Mouse (Mus musculus) forebrain, embryonic 15.5 days (tissue): Measurements from ENCODE around the gene Lgals2. TPM values are rescaled to one million over a fixed set of nuclear protein-coding genes. Genes with fewer than 3 reads are reported as not detected.

Experiments used
- ATAC-seq: fragments of 200-750 bp; cut with Nextera tagmentation; replicated peaks from 2 replicates; pipeline ENCODE4 v1.8.0; 2017; ENCODE audit warnings: mild to moderate bottlenecking, moderate TSS enrichment, moderate library complexity
- H3K27ac ChIP-seq: fragments of 300-500 bp; sonication (generic); replicated peaks from 2 replicates; pipeline ENCODE4 v1.5.1; 2015; ENCODE audit warnings: mild to moderate bottlenecking, inconsistent platforms
- H3K27me3 ChIP-seq: fragments of 300-500 bp; sonication (generic); 2 replicates; pipeline ENCODE4 v1.6.1; 2015; ENCODE audit warnings: inconsistent platforms
- H3K36me3 ChIP-seq: fragments of 300-500 bp; sonication (generic); 2 replicates; pipeline ENCODE4 v1.6.1; 2015; ENCODE audit warnings: mild to moderate bottlenecking, inconsistent platforms
- H3K4me1 ChIP-seq: fragments of 300-500 bp; sonication (generic); 2 replicates; pipeline ENCODE4 v1.6.1; 2015; ENCODE audit warnings: inconsistent platforms
- H3K4me2 ChIP-seq: fragments of 300-500 bp; sonication (generic); replicated peaks from 2 replicates; pipeline ENCODE4 v1.6.1; 2015; ENCODE audit warnings: mild to moderate bottlenecking, inconsistent platforms
- H3K4me3 ChIP-seq: fragments of 300-500 bp; sonication (generic); 2 replicates; pipeline ENCODE4 v1.5.1; 2015; ENCODE audit warnings: mild to moderate bottlenecking, inconsistent platforms
- H3K9ac ChIP-seq: fragments of 300-500 bp; sonication (generic); replicated peaks from 2 replicates; pipeline ENCODE4 v1.6.1; 2015; ENCODE audit warnings: mild to moderate bottlenecking, inconsistent platforms
- H3K9me3 ChIP-seq: fragments of 300-500 bp; sonication (generic); 2 replicates; pipeline ENCODE4 v1.6.1; 2016; ENCODE audit warnings: inconsistent platforms
- WGBS: fragments of 180-500 bp; shearing (Covaris S2); methylation state at CpG from one replicate; pipeline ENCODE4 v1.1.7; 2015; ENCODE audit warnings: mixed read lengths; 5-methylcytosine and 5-hydroxymethylcytosine counted together
- polyA plus RNA-seq: library from polyadenylated mRNA; unstranded; fragments of >200 nt; fragmentation: Nextera tagmentation; extraction: Ambion mirVana; gene quantifications from 2 replicates; pipeline ENCODE4 v1.2.1, GENCODE M21; 2015

Lgals2 gene
- polyA plus RNA-seq: not detected in 2 replicates

- no peak within 1 kb of the TSS for H3K4me3 ChIP-seq
- WGBS: 82% methylated on average over 8 of the region's 8 CpGs
- H3K4me2 ChIP-seq: no peak within 1 kb of the TSS
- H3K4me1 ChIP-seq: no peaks in the 10 kb centered on the region
- H3K9me3 ChIP-seq: no peaks in the 10 kb centered on the region
- no peak for ATAC-seq
- no peaks in the 10 kb centered on the region for H3K36me3 ChIP-seq
- no peak within 1 kb of the TSS for H3K9ac ChIP-seq
- no peak within 1 kb of the TSS for H3K27ac ChIP-seq
- no peaks in the 10 kb centered on the region for H3K27me3 ChIP-seq
These were observed at the start of gene Lgals2 for GRCm38 (mm10) chr15:78855303-78855965. Gene Lgals2, minus strand, starts transcription at chr15:78855529.

DNA sequence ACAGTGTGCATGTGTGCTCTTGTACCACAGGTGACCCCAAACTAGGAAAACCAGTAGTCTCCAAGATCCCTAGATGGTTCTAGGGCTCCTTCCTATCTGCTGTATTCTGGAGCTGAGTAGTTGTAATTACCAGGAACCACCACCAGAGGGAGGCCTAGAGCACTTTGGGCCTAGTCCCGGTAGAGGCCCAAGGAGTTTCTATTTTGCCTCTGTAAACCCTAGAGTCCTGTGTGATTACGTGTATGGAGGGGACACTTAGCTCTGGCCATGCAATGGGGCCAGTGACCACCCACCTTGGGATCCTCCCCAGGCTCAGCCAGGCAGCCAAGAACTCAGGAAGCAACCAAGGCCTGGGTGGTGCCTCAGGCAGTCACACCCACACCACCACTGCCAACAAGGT lies 47.9 kb upstream of the Lgals2 start:
- Histone ChIP-seq H3K9ac (no peak overlapping the region), H3K27ac (no peak overlapping the region), H3K9me3 (no peaks in the 10 kb centered on the region), H3K4me1 (peaks cover 15% of the 10 kb centered on the region), H3K4me2 (no peak overlapping the region), H3K36me3 (no peaks in the 10 kb centered on the region), H3K27me3 (no peaks in the 10 kb centered on the region; the same call in 1 of the 2 replicates), H3K4me3 (no peak overlapping the region)
- WGBS: 2% methylated on average over 2 of the region's 2 CpGs
- ATAC-seq: peak; percentile 15; the same call in 1 of the 2 replicates

DNA sequence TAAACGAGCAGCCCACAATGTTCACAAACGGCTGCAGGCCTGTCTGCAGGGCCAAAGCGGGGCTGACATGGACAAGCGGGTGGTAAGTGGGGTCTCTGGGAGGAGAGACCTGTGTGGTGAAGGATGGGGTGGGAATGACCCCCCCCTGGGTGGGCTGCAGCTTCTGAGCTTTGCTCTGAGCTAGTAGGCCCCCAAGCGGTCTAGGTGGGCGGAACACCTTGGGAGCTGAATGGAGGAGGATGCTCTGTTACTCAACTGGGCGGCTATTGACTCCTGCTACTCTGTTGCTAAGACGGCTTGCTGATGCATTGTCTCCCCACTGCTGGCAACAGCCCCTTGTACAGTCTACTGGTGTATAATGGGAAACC lies 46.1 kb upstream of the Lgals2 start:
- Histone ChIP-seq H3K4me2 (no peak overlapping the region), H3K27me3 (no peaks in the 10 kb centered on the region; the same call in 1 of the 2 replicates), H3K4me3 (no peak overlapping the region), H3K27ac (no peak overlapping the region), H3K36me3 (no peaks in the 10 kb centered on the region), H3K9ac (no peak overlapping the region), H3K4me1 (peaks cover 15% of the 10 kb centered on the region), H3K9me3 (no peaks in the 10 kb centered on the region)
- ATAC-seq: no peak
- 34% methylated on average over 8 of the region's 8 CpGs for WGBS

- no peak for ATAC-seq
- Histone ChIP-seq H3K27ac (no peak overlapping the region), H3K4me1 (peaks cover 15% of the 10 kb centered on the region), H3K4me3 (peak overlapping the region; percentile 54), H3K27me3 (no peaks in the 10 kb centered on the region; the same call in 1 of the 2 replicates), H3K9ac (0 out of 2 replicates have a peak overlapping the region, but pooled peaks have one; percentile 17), H3K36me3 (no peaks in the 10 kb centered on the region), H3K9me3 (no peaks in the 10 kb centered on the region), H3K4me2 (peak overlapping the region; percentile 97)
- WGBS: 27% methylated on average over 18 of the region's 18 CpGs
These were observed 45.5 kb upstream of the Lgals2 start for GRCm38 (mm10) chr15:78900585-78901421.

DNA sequence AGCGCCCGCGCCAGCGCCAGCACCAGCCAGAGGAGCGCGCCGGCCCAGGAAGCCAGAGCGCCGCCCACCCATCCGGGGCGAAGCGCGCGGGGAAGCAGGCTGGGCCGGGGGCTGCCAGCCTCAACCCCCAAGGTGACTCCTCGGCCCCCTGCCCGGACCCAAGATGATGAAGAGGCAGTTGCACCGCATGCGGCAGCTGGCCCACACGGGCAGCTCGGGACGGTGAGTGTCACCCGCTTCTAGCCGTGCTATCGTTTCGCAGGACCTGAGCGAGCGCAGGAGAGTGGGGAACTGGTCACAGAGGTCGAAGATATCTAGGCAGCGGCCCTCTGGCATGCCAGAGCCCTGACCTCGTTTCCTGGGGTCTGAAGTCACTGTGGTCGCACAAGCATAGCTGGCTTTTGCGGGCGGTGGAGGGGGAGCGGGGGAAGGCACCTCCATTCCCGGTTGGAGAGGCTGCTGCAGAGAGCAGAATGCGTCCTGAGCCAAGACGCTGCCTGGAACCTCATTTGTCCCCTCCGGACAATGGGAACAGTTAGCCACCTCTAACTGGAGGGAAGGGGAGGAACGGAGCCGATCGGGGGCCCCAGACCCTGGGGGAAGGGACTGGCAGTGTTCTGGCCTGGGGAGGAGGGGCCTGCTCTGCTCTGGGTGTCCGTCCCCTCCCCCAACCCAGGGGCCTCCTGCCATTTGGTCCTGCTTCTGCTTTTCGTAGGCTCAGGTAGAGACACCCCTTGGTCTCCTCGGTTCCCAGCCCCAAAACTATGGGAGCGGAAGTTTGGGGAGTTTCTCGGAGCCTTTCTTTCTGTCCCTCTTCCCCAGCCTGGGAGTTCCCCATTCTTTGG lies 44.6 kb upstream of the Lgals2 start, which contains the start of gene Sh3bp1:
Gene Sh3bp1 (plus strand): TSS at position 29 of the 845 bp plus-strand sequence.
- Histone ChIP-seq H3K4me1 (peaks cover 15% of the 10 kb centered on the region), H3K9ac (peak within 1 kb of the TSS; percentile 43), H3K4me2 (peak within 1 kb of the TSS; percentile 97), H3K27me3 (no peaks in the 10 kb centered on the region; the same call in 1 of the 2 replicates), H3K27ac (no peak within 1 kb of the TSS), H3K4me3 (peak within 1 kb of the TSS; percentile 54), H3K36me3 (peaks cover 2% of the 10 kb centered on the region; the same call in 1 of the 2 replicates), H3K9me3 (no peaks in the 10 kb centered on the region)
- ATAC-seq: peak; percentile 53; the same call in 1 of the 2 replicates
- WGBS: 1% methylated on average over 47 of the region's 47 CpGs

DNA sequence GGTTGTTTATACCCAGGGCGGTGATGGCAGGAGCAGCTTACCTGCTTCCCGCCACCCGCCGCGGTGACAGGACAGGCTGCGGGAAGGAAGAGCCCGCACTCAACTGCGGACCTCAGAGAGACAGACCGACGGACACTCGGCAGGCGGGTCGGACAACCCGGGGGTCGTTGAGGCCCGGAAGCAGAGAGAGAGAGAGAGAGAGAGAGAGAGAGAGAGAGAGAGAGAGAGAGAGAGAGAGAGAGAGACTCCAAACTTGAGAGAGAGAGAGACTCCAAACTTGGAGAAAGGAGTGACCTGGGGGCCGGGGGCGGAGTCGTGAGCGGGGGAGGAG lies 44.0 kb upstream of the Lgals2 start, which contains the start of gene Gm49510:
Gene Gm49510 (plus strand): TSS at position 259 of the 331 bp plus-strand sequence.
- Histone ChIP-seq H3K4me2 (peak within 1 kb of the TSS; percentile 97), H3K27ac (no peak within 1 kb of the TSS), H3K4me3 (peak within 1 kb of the TSS; percentile 54), H3K27me3 (no peaks in the 10 kb centered on the region; the same call in 1 of the 2 replicates), H3K36me3 (peaks cover 3% of the 10 kb centered on the region; the same call in 1 of the 2 replicates), H3K9ac (peak within 1 kb of the TSS; percentile 43), H3K9me3 (no peaks in the 10 kb centered on the region), H3K4me1 (peaks cover 15% of the 10 kb centered on the region)
- ATAC-seq: no peak
- 4% methylated on average over 17 of the region's 20 CpGs for WGBS

- Histone ChIP-seq H3K9ac (no peak overlapping the region), H3K27me3 (no peaks in the 10 kb centered on the region; the same call in 1 of the 2 replicates), H3K4me3 (no peak overlapping the region), H3K4me2 (no peak overlapping the region), H3K27ac (no peak overlapping the region), H3K9me3 (no peaks in the 10 kb centered on the region), H3K4me1 (peaks cover 15% of the 10 kb centered on the region), H3K36me3 (peaks cover 3% of the 10 kb centered on the region; the same call in 1 of the 2 replicates)
- 60% methylated on average over 6 of the region's 6 CpGs for WGBS
- ATAC-seq: no peak
These were observed 43.2 kb upstream of the Lgals2 start for GRCm38 (mm10) chr15:78898507-78899001.

DNA sequence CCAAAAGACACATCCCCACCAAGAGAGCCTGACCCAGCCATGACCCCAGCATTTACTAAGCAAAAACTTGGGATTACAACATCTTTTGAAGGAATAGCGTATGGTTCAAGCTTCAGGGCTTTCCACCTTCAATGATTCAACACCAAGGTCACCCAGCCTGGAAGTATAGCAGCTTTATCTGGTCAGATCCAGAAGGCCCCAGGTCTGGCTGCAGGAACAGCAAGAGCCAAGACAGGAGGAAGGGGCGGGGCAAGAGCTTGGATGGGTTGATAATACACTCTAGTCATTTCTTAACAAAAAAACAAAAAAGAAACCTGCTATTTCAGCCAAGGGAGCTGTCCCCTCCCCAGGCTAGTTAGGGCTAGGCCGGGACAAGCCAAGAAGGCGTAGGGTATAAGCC lies 42.2 kb upstream of the Lgals2 start:
- peaks cover 11% of the 10 kb centered on the region for H3K36me3 ChIP-seq
- H3K9ac ChIP-seq: no peak overlapping the region
- 88% methylated on average over 4 of the region's 4 CpGs for WGBS
- no peak overlapping the region for H3K4me3 ChIP-seq
- no peak overlapping the region for H3K27ac ChIP-seq
- H3K4me2 ChIP-seq: no peak overlapping the region
- no peak for ATAC-seq
- H3K9me3 ChIP-seq: no peaks in the 10 kb centered on the region
- peaks cover 15% of the 10 kb centered on the region for H3K4me1 ChIP-seq
- H3K27me3 ChIP-seq: no peaks in the 10 kb centered on the region; the same call in 1 of the 2 replicates

DNA sequence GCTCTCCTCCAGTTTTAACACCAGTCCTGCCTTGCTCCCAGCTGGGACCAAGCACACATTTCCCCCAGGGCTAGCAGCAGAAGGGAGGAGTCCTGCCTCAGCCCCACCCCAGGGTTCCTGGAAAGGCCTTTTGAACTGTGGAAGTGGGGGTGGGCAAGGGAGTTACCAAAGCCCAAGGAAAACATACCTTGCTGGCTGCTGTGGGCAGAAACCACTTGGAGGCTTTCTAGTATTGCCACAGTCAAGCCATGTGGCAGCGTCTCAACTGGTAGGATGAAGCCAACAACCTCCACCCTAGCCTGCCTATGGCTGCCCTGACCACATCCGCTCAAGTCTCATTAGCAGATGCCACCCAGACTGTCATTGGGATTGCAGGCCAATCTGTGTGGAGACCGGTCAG lies 40.8 kb upstream of the Lgals2 start:
- Histone ChIP-seq H3K36me3 (peaks cover 20% of the 10 kb centered on the region), H3K27ac (no peak overlapping the region), H3K9ac (no peak overlapping the region), H3K4me2 (no peak overlapping the region), H3K9me3 (no peaks in the 10 kb centered on the region), H3K4me3 (no peak overlapping the region), H3K4me1 (peaks cover 15% of the 10 kb centered on the region), H3K27me3 (no peaks in the 10 kb centered on the region; the same call in 1 of the 2 replicates)
- no peak for ATAC-seq
- 85% methylated on average over 3 of the region's 3 CpGs for WGBS

DNA sequence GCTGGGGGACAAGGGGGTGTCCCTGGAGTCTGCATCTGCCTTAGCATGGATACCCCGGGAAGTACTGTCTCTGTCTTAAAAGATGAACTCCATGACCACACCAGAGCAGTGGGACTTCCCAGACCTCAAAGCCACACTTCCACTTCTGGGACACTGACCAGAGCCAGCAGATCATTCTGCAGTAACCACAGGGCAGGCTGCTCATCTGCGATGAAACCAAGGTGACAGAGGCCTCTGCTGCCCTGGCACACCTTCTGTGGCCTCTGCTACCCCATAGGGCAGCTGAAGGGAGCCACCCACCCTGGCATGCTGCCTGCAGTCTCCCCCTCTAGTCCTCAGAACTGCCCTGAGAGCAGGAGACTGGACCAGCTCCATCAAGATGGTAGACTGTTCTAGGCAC lies 40.4 kb upstream of the Lgals2 start:
- no peak overlapping the region for H3K4me2 ChIP-seq
- H3K9me3 ChIP-seq: no peaks in the 10 kb centered on the region
- H3K27me3 ChIP-seq: no peaks in the 10 kb centered on the region; the same call in 1 of the 2 replicates
- peaks cover 15% of the 10 kb centered on the region for H3K4me1 ChIP-seq
- ATAC-seq: no peak
- WGBS: 92% methylated on average over 2 of the region's 2 CpGs
- H3K9ac ChIP-seq: no peak overlapping the region
- H3K36me3 ChIP-seq: peaks cover 24% of the 10 kb centered on the region
- H3K4me3 ChIP-seq: no peak overlapping the region
- no peak overlapping the region for H3K27ac ChIP-seq

DNA sequence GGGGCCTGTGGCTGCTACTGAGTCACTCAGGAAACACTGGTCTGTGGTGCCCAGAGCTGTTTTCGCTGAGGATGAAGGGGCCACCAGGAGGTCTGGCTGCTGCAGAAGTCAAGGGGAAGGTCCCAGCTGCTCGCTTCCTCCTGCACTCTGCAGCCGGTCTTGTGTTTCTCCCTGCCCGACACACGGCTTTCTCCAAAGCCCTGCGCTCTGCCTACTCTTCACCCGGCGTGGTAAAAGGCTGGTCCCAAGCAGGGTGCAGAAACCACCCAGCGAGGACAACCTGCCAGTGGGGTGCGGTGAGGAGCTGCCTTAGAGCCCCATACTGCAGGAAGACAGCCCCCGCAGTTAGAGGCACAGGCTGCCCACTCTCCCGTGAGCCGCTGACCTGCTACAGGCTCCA lies 39.4 kb upstream of the Lgals2 start:
- no peak overlapping the region for H3K9ac ChIP-seq

More for the DNA sequence above, 39.4 kb upstream of the Lgals2 start:
- no peaks in the 10 kb centered on the region for H3K9me3 ChIP-seq
- no peak overlapping the region for H3K4me3 ChIP-seq
- 75% methylated on average over 13 of the region's 13 CpGs for WGBS
- no peaks in the 10 kb centered on the region; the same call in 1 of the 2 replicates for H3K27me3 ChIP-seq
- H3K27ac ChIP-seq: no peak overlapping the region
- ATAC-seq: no peak
- peaks cover 29% of the 10 kb centered on the region for H3K36me3 ChIP-seq
- no peak overlapping the region for H3K4me2 ChIP-seq
- peaks cover 5% of the 10 kb centered on the region; the same call in 1 of the 2 replicates for H3K4me1 ChIP-seq
